Mouse (Mus musculus) liver, embryonic 14.5 days (tissue): Measurements from ENCODE around the gene Pcsk4. TPM values are rescaled to one million over a fixed set of nuclear protein-coding genes. Genes with fewer than 3 reads are reported as not detected.

ENCODE experiments used
- ATAC-seq: fragments of 200-750 bp; cut with Nextera tagmentation; 2 replicates; pipeline ENCODE4 v1.8.0; 2017; ENCODE audit warnings: moderate number of reproducible peaks, mild to moderate bottlenecking, moderate library complexity; ENCODE audit not compliant: insufficient read depth
- DNase-seq, 3 experiments: peaks; one replicate each; pipeline ENCODE4 v3.0.0-alpha.2; 2012 to 2013; ENCODE audit warnings: low read depth in 3 of 3, low spot score in 3 of 3
- H3K27ac ChIP-seq: fragments of 300-500 bp; sonication (generic); 2 replicates; pipeline ENCODE4 v1.5.1; 2014; ENCODE audit warnings: moderate library complexity, mild to moderate bottlenecking, control low read depth, inconsistent platforms
- H3K27me3 ChIP-seq: fragments of 300-500 bp; sonication (generic); 2 replicates; pipeline ENCODE4 v1.6.1; 2014; ENCODE audit warnings: mild to moderate bottlenecking, low read length, moderate library complexity; ENCODE audit not compliant: control insufficient read depth, insufficient read depth
- H3K36me3 ChIP-seq: fragments of 300-500 bp; sonication (generic); replicated peaks from 2 replicates; pipeline ENCODE4 v1.6.1; 2014; ENCODE audit warnings: low read depth; ENCODE audit not compliant: control insufficient read depth, insufficient read depth
- H3K4me1 ChIP-seq, 2 experiments: fragments of 200-500 bp in 1 of 2; fragments of 300-500 bp in 1 of 2; sonication (generic) in 1 of 2; replicated peaks; 2 replicates each; pipeline ENCODE4 v1.6.1; 2012 to 2014; ENCODE audit warnings: antibody characterized with exemption in 1 of 2, inconsistent platforms in 1 of 2, low read length in 1 of 2; ENCODE audit not compliant: control insufficient read depth in 2 of 2, insufficient read depth in 2 of 2
- H3K4me2 ChIP-seq: fragments of 300-500 bp; sonication (generic); 2 replicates; pipeline ENCODE4 v1.6.1; 2014; ENCODE audit warnings: low read depth, mild to moderate bottlenecking, control low read depth, moderate library complexity
- H3K4me3 ChIP-seq, 2 experiments: fragments of 200-500 bp in 1 of 2; fragments of 300-500 bp in 1 of 2; sonication (generic) in 1 of 2; 2 replicates each; pipeline ENCODE4 v1.5.1; 2012 to 2014; ENCODE audit warnings: low read depth in 2 of 2, low read length in 2 of 2, mild to moderate bottlenecking in 2 of 2, control low read depth in 1 of 2, inconsistent platforms in 1 of 2, moderate library complexity in 1 of 2; ENCODE audit not compliant: insufficient read depth in 1 of 2
- H3K9ac ChIP-seq: fragments of 300-500 bp; sonication (generic); replicated peaks from 2 replicates; pipeline ENCODE4 v1.6.1; 2014; ENCODE audit warnings: mild to moderate bottlenecking, control low read depth, moderate library complexity
- H3K9me3 ChIP-seq: fragments of 300-500 bp; sonication (generic); 2 replicates; pipeline ENCODE4 v1.6.1; 2016; ENCODE audit warnings: low read length, mixed read lengths; ENCODE audit not compliant: control insufficient read depth
- CTCF ChIP-seq: IDR thresholded peaks from 2 replicates; pipeline ENCODE4 v1.5.1; 2016; ENCODE audit warnings: antibody characterized with exemption, low read depth, control low read depth
- EP300 ChIP-seq: IDR thresholded peaks from 2 replicates; pipeline ENCODE4 v1.6.1; 2016; ENCODE audit warnings: antibody characterized with exemption, low read depth
- WGBS: fragments of 180-500 bp; shearing (Covaris S2); extraction: QIAGEN DNeasy Blood & Tissue Kit; methylation state at CpG from one replicate; pipeline ENCODE4 v1.1.7; 2014; ENCODE audit not compliant: insufficient replicate concordance; 5-methylcytosine and 5-hydroxymethylcytosine counted together
- polyA plus RNA-seq, 2 experiments: library from polyadenylated mRNA; depleted of rRNA in 1 of 2; stranded (reverse) in 1 of 2; unstranded in 1 of 2; fragments of >200 nt; fragmentation: Nextera tagmentation in 1 of 2; extraction: Ambion mirVana in 1 of 2; gene quantifications; 2 replicates each; pipeline versions ENCODE4 v1.2.1 to v1.2.3; 2012 to 2014

Pcsk4 gene
- polyA plus RNA-seq, 2 experiments = 3.2 to 6.6 TPM

DNA sequence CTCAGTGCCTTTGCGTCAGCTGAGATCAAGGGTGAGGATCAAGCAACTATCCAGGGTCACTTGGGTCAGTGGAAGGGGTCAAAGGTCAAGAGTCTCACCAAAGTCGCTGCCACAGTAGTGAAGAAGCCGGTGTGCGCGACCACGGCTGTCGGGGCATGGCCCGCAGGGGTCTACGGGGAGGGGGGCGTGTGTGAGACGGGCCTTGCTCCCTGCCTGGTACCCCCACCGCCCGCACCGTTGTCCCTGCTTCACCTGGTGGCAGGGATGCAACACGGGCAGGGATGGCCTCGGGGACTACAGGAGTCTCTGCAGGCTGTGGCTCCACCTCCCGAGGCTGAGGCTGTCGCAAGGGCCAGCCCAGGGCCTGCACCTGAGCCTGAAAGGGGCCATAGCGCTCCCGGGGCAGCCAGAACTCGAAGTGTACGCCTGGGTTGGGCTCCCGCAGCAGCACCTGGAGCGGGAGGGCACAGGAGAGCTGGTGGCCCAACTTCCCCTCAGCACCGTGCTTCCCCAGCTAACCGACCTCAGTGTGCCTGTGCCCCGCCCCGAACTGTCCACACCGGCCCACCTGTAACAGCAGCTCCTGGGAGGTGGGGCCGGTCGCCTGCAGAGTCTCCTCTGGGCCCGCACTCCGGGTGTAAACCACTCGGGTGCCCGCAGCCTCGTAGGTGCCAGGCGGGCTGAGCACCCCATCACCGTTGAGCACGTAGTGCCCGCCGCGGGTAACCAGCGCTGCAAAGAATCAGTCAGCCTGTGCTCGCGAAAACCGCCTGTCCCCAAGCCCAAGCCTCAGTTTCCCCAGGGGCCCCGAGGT is 12.4 kb upstream of the Pcsk4 start:
- no peak for DNase-seq

DNA sequence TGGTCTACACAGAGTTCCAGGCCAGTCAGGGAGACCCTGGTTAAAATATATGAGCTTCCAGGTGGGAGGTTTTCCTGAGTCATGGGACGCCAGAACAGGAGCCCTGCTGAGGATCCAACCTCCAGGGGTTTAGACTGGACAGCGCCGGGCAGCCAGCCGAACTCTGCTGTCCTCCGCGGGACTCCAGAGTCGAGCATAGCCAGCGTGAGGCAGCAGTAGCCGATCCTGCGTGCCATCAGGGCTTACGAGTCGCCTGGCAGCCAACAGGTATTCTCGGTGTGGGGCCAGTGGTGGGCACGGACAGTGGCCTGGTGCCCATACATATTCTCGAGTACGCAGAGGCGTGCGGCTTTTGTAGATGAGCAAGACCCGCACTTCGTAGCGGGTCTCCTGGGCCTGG is 11.7 kb upstream of the Pcsk4 start:
- DNase-seq (no peak), ATAC-seq (no peak)
- no peak overlapping the region for H3K9ac ChIP-seq
- H3K9me3 ChIP-seq = no peaks in the 10 kb centered on the region
- H3K27me3 ChIP-seq = peaks cover 26% of the 10 kb centered on the region
- peaks cover 39 to 42% of the 10 kb centered on the region in 2 experiments for H3K4me1 ChIP-seq
- TF ChIP-seq CTCF (no peak), EP300 (no peak)
- no peak overlapping the region for H3K27ac ChIP-seq
- H3K4me2 ChIP-seq = no peak overlapping the region; the same call in none of the 2 replicates
- no peak overlapping the region for H3K4me3 ChIP-seq
- peaks cover 5% of the 10 kb centered on the region for H3K36me3 ChIP-seq
- 35% methylated on average over 21 of the region's 21 CpGs for WGBS

More for the DNA sequence above, 12.4 kb upstream of the Pcsk4 start:
- Histone ChIP-seq H3K9ac (no peak overlapping the region), H3K4me2 (peak overlapping the region; percentile 90), H3K36me3 (no peaks in the 10 kb centered on the region), H3K27ac (no peak overlapping the region), H3K4me3 (peak overlapping the region in 1 of 2 experiments; percentile 49; a peak in 2 of 4 replicates), H3K9me3 (no peaks in the 10 kb centered on the region), H3K4me1 (peaks cover 39 to 42% of the 10 kb centered on the region in 2 experiments), H3K27me3 (peaks cover 26% of the 10 kb centered on the region)
- no peak for ATAC-seq
- no peak for TF ChIP-seq CTCF
- TF ChIP-seq EP300 = no peak
- 6% methylated on average over 47 of the region's 47 CpGs for WGBS

DNA sequence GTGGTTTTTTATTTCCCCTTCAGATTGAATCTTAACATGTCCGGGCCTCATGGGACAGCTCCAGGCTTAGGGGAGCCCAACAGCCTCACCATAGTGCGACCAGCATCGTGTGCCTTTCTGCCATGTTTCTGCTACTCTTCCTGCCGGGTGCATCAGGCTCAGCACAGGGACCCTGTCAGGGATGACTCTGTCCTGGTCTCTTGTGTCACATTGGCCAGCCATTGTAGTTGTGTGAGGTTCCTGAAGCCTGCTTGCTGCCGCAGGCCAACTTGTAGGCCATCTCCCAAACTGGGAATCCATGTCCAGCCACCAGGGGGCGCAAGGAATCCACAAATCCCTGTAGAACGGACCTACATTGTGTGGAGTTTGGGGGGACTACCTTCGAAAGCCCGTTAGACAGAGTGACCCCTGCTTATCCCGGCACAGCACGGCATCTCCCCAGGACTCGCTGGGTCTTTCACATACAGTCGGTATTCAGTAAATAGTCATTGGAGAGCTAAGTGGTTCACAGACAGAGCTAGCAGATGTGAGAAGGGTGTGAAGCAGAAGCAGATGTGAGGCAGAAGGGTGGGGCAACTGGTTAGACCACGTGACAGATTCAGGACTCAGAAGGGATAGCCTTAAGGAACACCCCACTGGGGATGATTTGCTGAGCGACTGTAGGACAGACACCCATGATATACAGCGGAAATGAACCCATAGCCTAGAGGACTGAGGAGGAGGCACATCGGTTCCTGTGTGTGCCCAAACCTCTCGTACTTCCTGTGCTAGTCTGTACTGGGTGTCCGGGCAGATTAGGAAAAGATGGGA is 10.8 kb upstream of the Pcsk4 start:
- Histone ChIP-seq H3K9me3 (no peaks in the 10 kb centered on the region), H3K4me3 (no peak overlapping the region), H3K27me3 (peaks cover 26% of the 10 kb centered on the region), H3K9ac (no peak overlapping the region), H3K36me3 (peaks cover 14% of the 10 kb centered on the region), H3K27ac (no peak overlapping the region), H3K4me1 (peaks cover 32 to 34% of the 10 kb centered on the region in 2 experiments), H3K4me2 (peak overlapping the region; percentile 58)
- peak; percentile 29; the same call in 1 of the 2 replicates for ATAC-seq
- TF ChIP-seq CTCF (peak; percentile 99), EP300 (no peak)
- DNase-seq = peak; percentile 73 to 82 (median 75)
- WGBS = 14% methylated on average over 19 of the region's 19 CpGs

DNA sequence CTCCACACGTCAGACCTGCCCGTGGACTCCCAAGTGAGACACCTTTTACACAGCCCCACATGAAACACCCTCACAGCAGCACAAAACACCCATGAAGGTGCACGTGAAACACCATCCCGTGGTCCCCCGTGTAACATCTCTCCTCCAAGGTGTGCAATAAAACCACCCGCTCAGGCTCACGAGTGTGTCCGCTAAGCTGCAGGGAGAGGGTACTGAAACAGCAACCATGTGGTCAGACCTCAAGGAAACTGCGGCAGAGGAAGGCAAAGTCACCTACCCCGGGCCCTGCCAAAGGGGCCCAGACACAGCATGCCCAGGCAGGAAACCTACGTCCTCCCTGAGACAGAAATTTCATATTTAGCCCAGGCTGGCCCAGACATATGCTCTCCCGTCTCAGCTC is 7.0 kb upstream of the Pcsk4 start:
- H3K36me3 ChIP-seq = peaks cover 14% of the 10 kb centered on the region
- 72% methylated on average over 12 of the region's 12 CpGs for WGBS
- TF ChIP-seq CTCF = no peak
- no peak for TF ChIP-seq EP300
- H3K27me3 ChIP-seq = peaks cover 9% of the 10 kb centered on the region
- no peak overlapping the region for H3K9ac ChIP-seq
- H3K4me1 ChIP-seq = peaks cover 29 to 31% of the 10 kb centered on the region in 2 experiments
- no peaks in the 10 kb centered on the region for H3K9me3 ChIP-seq
- ATAC-seq (no peak), DNase-seq (no peak)
- H3K4me3 ChIP-seq = no peak overlapping the region
- H3K4me2 ChIP-seq = no peak overlapping the region
- H3K27ac ChIP-seq = no peak overlapping the region
